Mouse (Mus musculus) splenic B cell, adult 2 months (primary cell): ENCODE results near the gene Mageb18.
"Not testable (repeated sequence)": the region's sequence is repeated elsewhere in the genome, so short reads cannot be mapped to it uniquely, and the experiment has no call there.

Experiments used
- DNase-seq: peaks from one replicate; pipeline ENCODE4 v3.0.0-alpha.2; 2011; ENCODE audit warnings: low read depth, low spot score
- H3K27me3 ChIP-seq: 2 replicates; pipeline ENCODE4 v1.6.1; 2012; ENCODE audit warnings: mild to moderate bottlenecking, low read length, moderate library complexity, mixed read lengths; ENCODE audit not compliant: control insufficient read depth, poor library complexity, insufficient read depth, severe bottlenecking
- H3K36me3 ChIP-seq: 2 replicates; pipeline ENCODE4 v1.6.1; 2012; ENCODE audit warnings: mild to moderate bottlenecking, low read length, moderate library complexity, mixed read lengths; ENCODE audit not compliant: control insufficient read depth, poor library complexity, insufficient read depth, severe bottlenecking

The Mageb18 gene

GRCm38 (mm10) chrX:92599472-92599871, at the start of gene Mageb18:
TSS of gene Mageb18 (minus strand) at chrX:92599572.
- H3K27me3 ChIP-seq: no peaks in the 10 kb centered on the region
- DNase-seq: no peak
- no peaks in the 10 kb centered on the region for H3K36me3 ChIP-seq

GRCm38 (mm10) chrX:92612788-92613187, 13.4 kb upstream of the Mageb18 start:
- DNase-seq: no peak
- no peaks in the 10 kb centered on the region for H3K27me3 ChIP-seq
- no peaks in the 10 kb centered on the region for H3K36me3 ChIP-seq

GRCm38 (mm10) chrX:92610466-92610865, 11.1 kb upstream of the Mageb18 start:
- no peak for DNase-seq
- H3K36me3 ChIP-seq: no peaks in the 10 kb centered on the region
- no peaks in the 10 kb centered on the region for H3K27me3 ChIP-seq

- H3K36me3 ChIP-seq: no peaks in the 10 kb centered on the region
- H3K27me3 ChIP-seq: no peaks in the 10 kb centered on the region
- DNase-seq: no peak
Measured at GRCm38 (mm10) chrX:92597324-92597723, 2.0 kb downstream of the Mageb18 start.

GRCm38 (mm10) chrX:92527826-92528225, 71.5 kb downstream of the Mageb18 start:
- DNase-seq: no peak
- no peaks in the 10 kb centered on the region for H3K36me3 ChIP-seq
- H3K27me3 ChIP-seq: no peaks in the 10 kb centered on the region

- Histone ChIP-seq H3K27me3 (no peaks in the 10 kb centered on the region), H3K36me3 (no peaks in the 10 kb centered on the region)
- no peak for DNase-seq
Measured at GRCm38 (mm10) chrX:92498254-92498653, 101.1 kb downstream of the Mageb18 start.

GRCm38 (mm10) chrX:92489649-92490048, 109.7 kb downstream of the Mageb18 start, which contains the start of gene Gm5941:
TSS of gene Gm5941 (plus strand) at chrX:92489949.
- not testable (repeated sequence) for H3K36me3 ChIP-seq, H3K27me3 ChIP-seq, DNase-seq

GRCm38 (mm10) chrX:92464773-92465172, 134.6 kb downstream of the Mageb18 start:
- Histone ChIP-seq H3K36me3 (no peaks in the 10 kb centered on the region), H3K27me3 (no peaks in the 10 kb centered on the region)
- DNase-seq: no peak

- no peaks in the 10 kb centered on the region for H3K36me3 ChIP-seq
- no peaks in the 10 kb centered on the region for H3K27me3 ChIP-seq
- no peak for DNase-seq
Measured at GRCm38 (mm10) chrX:92460496-92460895, 138.9 kb downstream of the Mageb18 start.

GRCm38 (mm10) chrX:92387384-92387783, 212.0 kb downstream of the Mageb18 start:
- DNase-seq: no peak
- H3K27me3 ChIP-seq: no peaks in the 10 kb centered on the region
- no peaks in the 10 kb centered on the region for H3K36me3 ChIP-seq

GRCm38 (mm10) chrX:92342924-92343323, 256.4 kb downstream of the Mageb18 start:
- H3K27me3 ChIP-seq: no peaks in the 10 kb centered on the region
- DNase-seq: no peak

GRCm38 (mm10) chrX:92340906-92341305, 258.5 kb downstream of the Mageb18 start:
- H3K36me3 ChIP-seq: no peaks in the 10 kb centered on the region
- H3K27me3 ChIP-seq: no peaks in the 10 kb centered on the region
- no peak for DNase-seq

More at GRCm38 (mm10) chrX:92342924-92343323, 256.4 kb downstream of the Mageb18 start:
- no peaks in the 10 kb centered on the region for H3K36me3 ChIP-seq

GRCm38 (mm10) chrX:92339551-92339950, 259.8 kb downstream of the Mageb18 start:
- no peaks in the 10 kb centered on the region for H3K36me3 ChIP-seq
- H3K27me3 ChIP-seq: no peaks in the 10 kb centered on the region
- DNase-seq: no peak

GRCm38 (mm10) chrX:92333459-92333858, 265.9 kb downstream of the Mageb18 start:
- DNase-seq: no peak
- Histone ChIP-seq H3K36me3 (no peaks in the 10 kb centered on the region), H3K27me3 (no peaks in the 10 kb centered on the region)

GRCm38 (mm10) chrX:92323599-92323998, 275.8 kb downstream of the Mageb18 start:
- DNase-seq: no peak
- H3K36me3 ChIP-seq: no peaks in the 10 kb centered on the region

GRCm38 (mm10) chrX:92280619-92281018, 318.8 kb downstream of the Mageb18 start:
- DNase-seq: no peak
- Histone ChIP-seq H3K36me3 (no peaks in the 10 kb centered on the region), H3K27me3 (no peaks in the 10 kb centered on the region)

More at GRCm38 (mm10) chrX:92323599-92323998, 275.8 kb downstream of the Mageb18 start:
- H3K27me3 ChIP-seq: no peaks in the 10 kb centered on the region
